Mouse (Mus musculus): ENCODE data around the gene Plaa. TPM values are rescaled to one million over a fixed set of nuclear protein-coding genes. Genes with fewer than 3 reads are reported as not detected.

The Plaa gene
- polyA plus RNA-seq, 1 experiment from 2014 or later = 56.9 TPM

DNA sequence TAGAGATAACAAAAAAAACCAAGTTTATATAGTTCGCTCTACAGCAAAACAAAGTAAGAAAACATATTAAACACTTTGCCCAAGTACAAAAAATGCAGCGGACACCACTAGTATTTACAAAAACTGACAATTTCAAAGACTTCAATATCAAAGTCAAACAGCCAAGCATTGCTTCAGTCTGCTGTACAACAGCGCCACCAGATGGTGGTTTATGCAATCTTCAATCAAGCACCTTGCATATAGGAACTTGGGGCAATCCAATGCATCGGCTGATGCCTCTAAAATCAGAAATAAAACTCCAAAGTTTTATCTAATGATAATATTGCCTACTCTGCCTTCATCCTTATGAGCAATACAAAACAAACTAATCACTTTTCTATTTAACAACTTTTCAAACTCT, 85.4 kb downstream of the Plaa start:
- Histone ChIP-seq H3K9ac (ENCODE audit: low read length) (no peak overlapping the region), H3K36me3 (ENCODE audit: control insufficient read depth, insufficient read depth, low read length) (no peaks in the 10 kb centered on the region), H3K4me2 (ENCODE audit: low read depth, low read length) (no peak overlapping the region), H3K27ac (ENCODE audit: low read length) (no peak overlapping the region), H3K4me3 (ENCODE audit: low read length) (no peak overlapping the region), H3K4me1 (replicated peaks; ENCODE audit: control insufficient read depth, insufficient read depth, low read length) (no peaks in the 10 kb centered on the region), H3K9me3 (ENCODE audit: control insufficient read depth, low read length) (no peaks in the 10 kb centered on the region), H3K27me3 (ENCODE audit: control insufficient read depth, insufficient read depth, low read depth, low read length) (no peaks in the 10 kb centered on the region)
- ATAC-seq (ENCODE audit: low read depth) = no peak
- 61% methylated on average over 4 of the region's 4 CpGs for WGBS

Other genes starting within 250 kb of the Plaa start
- 0.63 TPM in 1 of 2 replicates, not detected in the other for gene Gm10306, start 46.7 kb downstream of the Plaa start, polyA plus RNA-seq (2015; fragmentation: Nextera tagmentation; extraction: Ambion mirVana)
- 14.3 and 16.9 TPM in 2 replicates for gene Caap1, start 46.4 kb downstream of the Plaa start, polyA plus RNA-seq (2015; fragmentation: Nextera tagmentation; extraction: Ambion mirVana)
- gene Ift74, start 11.2 kb upstream of the Plaa start, polyA plus RNA-seq (2015; fragmentation: Nextera tagmentation; extraction: Ambion mirVana) = 28.8 and 32.5 TPM in 2 replicates
- gene Lrrc19, start 46.9 kb upstream of the Plaa start, polyA plus RNA-seq (2015; fragmentation: Nextera tagmentation; extraction: Ambion mirVana) = 0.36 and 0.39 TPM in 2 replicates
- gene Tek, start 136.0 kb upstream of the Plaa start, polyA plus RNA-seq (2015; fragmentation: Nextera tagmentation; extraction: Ambion mirVana) = 44.6 and 49.5 TPM in 2 replicates